Mouse (Mus musculus) liver, embryonic 11.5 days (tissue): ENCODE data around the gene Kcnk12. TPM values are rescaled to one million over a fixed set of nuclear protein-coding genes. Genes with fewer than 3 reads are reported as not detected.

Source experiments
- ATAC-seq: fragments of 200-750 bp; cut with Nextera tagmentation; replicated peaks from 2 replicates; pipeline ENCODE4 v1.8.0; 2017; ENCODE audit warnings: moderate number of reproducible peaks, mild to moderate bottlenecking, moderate TSS enrichment, moderate library complexity; ENCODE audit not compliant: low FRiP score
- DNase-seq: peaks from one replicate; pipeline ENCODE4 v3.0.0-alpha.2; 2017; ENCODE audit warnings: low spot score
- H3K27ac ChIP-seq: fragments of 300-500 bp; sonication (generic); 2 replicates; pipeline ENCODE4 v1.5.1; 2014; ENCODE audit warnings: mild to moderate bottlenecking, low read depth, low read length, control low read depth
- H3K27me3 ChIP-seq: fragments of 300-500 bp; sonication (generic); replicated peaks from 2 replicates; pipeline ENCODE4 v1.6.1; 2014; ENCODE audit warnings: low read length, mixed read lengths; ENCODE audit not compliant: control insufficient read depth, insufficient read depth
- H3K36me3 ChIP-seq: fragments of 300-500 bp; sonication (generic); 2 replicates; pipeline ENCODE4 v1.6.1; 2014; ENCODE audit warnings: mild to moderate bottlenecking, low read length, moderate library complexity, mixed read lengths; ENCODE audit not compliant: control insufficient read depth, insufficient read depth
- H3K4me1 ChIP-seq: fragments of 300-500 bp; sonication (generic); replicated peaks from 2 replicates; pipeline ENCODE4 v1.6.1; 2014; ENCODE audit warnings: low read length, mixed read lengths; ENCODE audit not compliant: control insufficient read depth, insufficient read depth
- H3K4me2 ChIP-seq: fragments of 300-500 bp; sonication (generic); 2 replicates; pipeline ENCODE4 v1.6.1; 2014; ENCODE audit warnings: mild to moderate bottlenecking, control low read depth, moderate library complexity
- H3K4me3 ChIP-seq: fragments of 300-500 bp; sonication (generic); 2 replicates; pipeline ENCODE4 v1.5.1; 2014; ENCODE audit warnings: low read depth, low read length, control low read depth
- H3K9ac ChIP-seq: fragments of 300-500 bp; sonication (generic); 2 replicates; pipeline ENCODE4 v1.6.1; 2014; ENCODE audit warnings: low read depth, low read length, control low read depth
- H3K9me3 ChIP-seq: fragments of 300-500 bp; sonication (generic); 2 replicates; pipeline ENCODE4 v1.6.1; 2016; ENCODE audit warnings: low read length, inconsistent platforms, mixed read lengths; ENCODE audit not compliant: control insufficient read depth
- WGBS: fragments of 180-500 bp; shearing (Covaris S2); extraction: QIAGEN DNeasy Blood & Tissue Kit; methylation state at CpG from one replicate; pipeline ENCODE4 v1.1.7; 2014; 5-methylcytosine and 5-hydroxymethylcytosine counted together
- polyA plus RNA-seq: library from polyadenylated mRNA; unstranded; fragments of >200 nt; fragmentation: Nextera tagmentation; extraction: Ambion mirVana; gene quantifications from 2 replicates; pipeline ENCODE4 v1.2.1, GENCODE M21; 2014

Gene Kcnk12
- polyA plus RNA-seq, 1 experiment from 2014 or later: 0.64 TPM

- H3K4me2 ChIP-seq: no peak overlapping the region
- 80% methylated on average over 16 of the region's 16 CpGs for WGBS
- peaks cover 13% of the 10 kb centered on the region; the same call in 1 of the 2 replicates for H3K36me3 ChIP-seq
- no peak overlapping the region for H3K27ac ChIP-seq
- no peak overlapping the region for H3K4me3 ChIP-seq
- ATAC-seq (no peak), DNase-seq (no peak)
- no peaks in the 10 kb centered on the region for H3K27me3 ChIP-seq
- no peaks in the 10 kb centered on the region for H3K4me1 ChIP-seq
- no peaks in the 10 kb centered on the region for H3K9me3 ChIP-seq
- H3K9ac ChIP-seq: no peak overlapping the region
Observed at GRCm38 (mm10) chr17:87698996-87699765, 98.6 kb downstream of the Kcnk12 start.

- no peak overlapping the region for H3K4me2 ChIP-seq
- no peak overlapping the region for H3K4me3 ChIP-seq
- no peaks in the 10 kb centered on the region for H3K9me3 ChIP-seq
- H3K27ac ChIP-seq: no peak overlapping the region
- H3K27me3 ChIP-seq: no peaks in the 10 kb centered on the region
- peaks cover 13% of the 10 kb centered on the region; the same call in 1 of the 2 replicates for H3K36me3 ChIP-seq
- no peak for ATAC-seq
- no peaks in the 10 kb centered on the region for H3K4me1 ChIP-seq
- no peak for DNase-seq
- 89% methylated on average over 6 of the region's 6 CpGs for WGBS
- no peak overlapping the region for H3K9ac ChIP-seq
Observed at GRCm38 (mm10) chr17:87696814-87697213, 101.0 kb downstream of the Kcnk12 start.

- DNase-seq: no peak
- H3K4me2 ChIP-seq: no peak overlapping the region
- no peak overlapping the region for H3K4me3 ChIP-seq
- H3K9ac ChIP-seq: no peak overlapping the region
- H3K9me3 ChIP-seq: no peaks in the 10 kb centered on the region
- no peaks in the 10 kb centered on the region for H3K27me3 ChIP-seq
- ATAC-seq: no peak
- WGBS: 95% methylated on average over 11 of the region's 11 CpGs
- H3K27ac ChIP-seq: no peak overlapping the region
- peaks cover 10% of the 10 kb centered on the region; the same call in 1 of the 2 replicates for H3K36me3 ChIP-seq
- no peaks in the 10 kb centered on the region for H3K4me1 ChIP-seq
Observed at GRCm38 (mm10) chr17:87695874-87696465, 101.8 kb downstream of the Kcnk12 start.

Other genes starting within 250 kb of the Kcnk12 start
- gene Epcam, start 162.0 kb downstream of the Kcnk12 start, polyA plus RNA-seq: 12.7 and 12.9 TPM in 2 replicates
- gene Msh2, start 125.7 kb downstream of the Kcnk12 start, polyA plus RNA-seq: 59.2 and 77.9 TPM in 2 replicates
- not detected in 2 replicates for gene Rpl36-ps4, start 123.0 kb upstream of the Kcnk12 start, polyA plus RNA-seq
- 69.0 and 80.0 TPM in 2 replicates for gene Msh6, start 177.1 kb upstream of the Kcnk12 start, polyA plus RNA-seq